Mouse (Mus musculus) macrophage (primary cell): ENCODE data around the gene Nbas. TPM values are rescaled to one million over a fixed set of nuclear protein-coding genes. Genes with fewer than 3 reads are reported as not detected.

Experiments used
- H3K27ac ChIP-seq: fragments of 350-480 bp; formaldehyde crosslinking; 2 replicates; pipeline ENCODE4 v1.9.0; 2021
- H3K36me3 ChIP-seq: fragments of 350-480 bp; formaldehyde crosslinking; 2 replicates; pipeline ENCODE4 v1.9.0; 2021; ENCODE audit errors: inconsistent target
- H3K4me3 ChIP-seq: fragments of 350-480 bp; formaldehyde crosslinking; 2 replicates; pipeline ENCODE4 v1.9.0; 2021; ENCODE audit errors: inconsistent target
- H3K79me2 ChIP-seq: fragments of 350-480 bp; formaldehyde crosslinking; 2 replicates; pipeline ENCODE4 v1.9.0; 2021; ENCODE audit errors: inconsistent target
- WGBS: methylation state at CpG from one replicate; pipeline ENCODE4 v1.1.7; 2026; ENCODE audit warnings: inconsistent platforms; ENCODE audit not compliant: missing documents; 5-methylcytosine and 5-hydroxymethylcytosine counted together
- polyA plus RNA-seq: library from polyadenylated mRNA; stranded (reverse); fragments of 250-400 nt; gene quantifications from 3 replicates; pipeline ENCODE4 v1.2.4, GENCODE M21; 2018; ENCODE audit warnings: inconsistent platforms

Nbas gene
- polyA plus RNA-seq, 1 experiment from 2014 or later = 9.2 TPM

- no peak overlapping the region for H3K4me3 ChIP-seq
- 88% methylated on average over 1 of the region's 1 CpGs for WGBS
Observed at GRCm38 (mm10) chr12:13532731-13533365, 263.9 kb downstream of the Nbas start.

GRCm38 (mm10) chr12:13539171-13539570, 270.2 kb downstream of the Nbas start:
- Histone ChIP-seq H3K79me2 (no peaks in the 10 kb centered on the region), H3K36me3 (no peaks in the 10 kb centered on the region), H3K27ac (no peak overlapping the region), H3K4me3 (no peak overlapping the region)
- WGBS = 91% methylated on average over 4 of the region's 4 CpGs

More at GRCm38 (mm10) chr12:13532731-13533365, 263.9 kb downstream of the Nbas start:
- Histone ChIP-seq H3K36me3 (no peaks in the 10 kb centered on the region), H3K79me2 (no peaks in the 10 kb centered on the region), H3K27ac (no peak overlapping the region)

GRCm38 (mm10) chr12:13543806-13544205, 274.9 kb downstream of the Nbas start:
- Histone ChIP-seq H3K4me3 (no peak overlapping the region), H3K36me3 (no peaks in the 10 kb centered on the region), H3K79me2 (no peaks in the 10 kb centered on the region), H3K27ac (no peak overlapping the region)
- WGBS = 97% methylated on average over 5 of the region's 5 CpGs

- no peaks in the 10 kb centered on the region for H3K79me2 ChIP-seq
- H3K4me3 ChIP-seq = no peak overlapping the region
- no peaks in the 10 kb centered on the region for H3K36me3 ChIP-seq
- 51% methylated on average over 5 of the region's 5 CpGs for WGBS
- H3K27ac ChIP-seq = no peak overlapping the region
Observed at GRCm38 (mm10) chr12:13563646-13564289, 294.8 kb downstream of the Nbas start.

GRCm38 (mm10) chr12:13564330-13564729, 295.4 kb downstream of the Nbas start:
- Histone ChIP-seq H3K36me3 (no peaks in the 10 kb centered on the region), H3K27ac (no peak overlapping the region), H3K79me2 (no peaks in the 10 kb centered on the region), H3K4me3 (no peak overlapping the region)
- 73% methylated on average over 2 of the region's 2 CpGs for WGBS

GRCm38 (mm10) chr12:13566421-13566820, 297.5 kb downstream of the Nbas start:
- Histone ChIP-seq H3K79me2 (no peaks in the 10 kb centered on the region), H3K4me3 (no peak overlapping the region), H3K36me3 (no peaks in the 10 kb centered on the region), H3K27ac (no peak overlapping the region)
- 95% methylated on average over 7 of the region's 7 CpGs for WGBS

- Histone ChIP-seq H3K4me3 (no peak overlapping the region), H3K79me2 (no peaks in the 10 kb centered on the region), H3K36me3 (no peaks in the 10 kb centered on the region), H3K27ac (no peak overlapping the region)
- 96% methylated on average over 4 of the region's 4 CpGs for WGBS
Observed at GRCm38 (mm10) chr12:13575158-13575557, 306.2 kb downstream of the Nbas start.

GRCm38 (mm10) chr12:13575605-13576600, 307.0 kb downstream of the Nbas start:
- Histone ChIP-seq H3K4me3 (no peak overlapping the region), H3K27ac (no peak overlapping the region), H3K36me3 (no peaks in the 10 kb centered on the region), H3K79me2 (no peaks in the 10 kb centered on the region)
- WGBS = 97% methylated on average over 5 of the region's 5 CpGs

GRCm38 (mm10) chr12:13576761-13577160, 307.8 kb downstream of the Nbas start:
- no peak overlapping the region for H3K27ac ChIP-seq
- 94% methylated on average over 4 of the region's 4 CpGs for WGBS
- no peak overlapping the region for H3K4me3 ChIP-seq
- no peaks in the 10 kb centered on the region for H3K36me3 ChIP-seq
- no peaks in the 10 kb centered on the region for H3K79me2 ChIP-seq

- Histone ChIP-seq H3K79me2 (no peaks in the 10 kb centered on the region), H3K27ac (no peak overlapping the region), H3K36me3 (no peaks in the 10 kb centered on the region; the same call in 1 of the 2 replicates), H3K4me3 (no peak overlapping the region)
- 100% methylated on average over 1 of the region's 1 CpGs for WGBS
Observed at GRCm38 (mm10) chr12:13580796-13581195, 311.9 kb downstream of the Nbas start.

- no peaks in the 10 kb centered on the region for H3K79me2 ChIP-seq
- no peak overlapping the region for H3K27ac ChIP-seq
- H3K4me3 ChIP-seq = no peak overlapping the region
- no peaks in the 10 kb centered on the region; the same call in 1 of the 2 replicates for H3K36me3 ChIP-seq
- 96% methylated on average over 6 of the region's 6 CpGs for WGBS
Observed at GRCm38 (mm10) chr12:13583386-13583785, 314.5 kb downstream of the Nbas start.

GRCm38 (mm10) chr12:13585527-13586156, 316.7 kb downstream of the Nbas start:
- H3K36me3 ChIP-seq = no peaks in the 10 kb centered on the region; the same call in 1 of the 2 replicates
- H3K4me3 ChIP-seq = no peak overlapping the region
- H3K27ac ChIP-seq = no peak overlapping the region
- WGBS = 96% methylated on average over 6 of the region's 6 CpGs
- H3K79me2 ChIP-seq = no peaks in the 10 kb centered on the region

- H3K27ac ChIP-seq = no peak overlapping the region
- WGBS = 95% methylated on average over 4 of the region's 4 CpGs
- no peaks in the 10 kb centered on the region for H3K79me2 ChIP-seq
- H3K4me3 ChIP-seq = no peak overlapping the region
- no peaks in the 10 kb centered on the region; the same call in 1 of the 2 replicates for H3K36me3 ChIP-seq
Observed at GRCm38 (mm10) chr12:13587675-13588074, 318.7 kb downstream of the Nbas start.

GRCm38 (mm10) chr12:13589021-13589420, 320.1 kb downstream of the Nbas start:
- no peaks in the 10 kb centered on the region; the same call in 1 of the 2 replicates for H3K36me3 ChIP-seq
- no peaks in the 10 kb centered on the region for H3K79me2 ChIP-seq
- 93% methylated on average over 5 of the region's 5 CpGs for WGBS
- H3K4me3 ChIP-seq = no peak overlapping the region
- H3K27ac ChIP-seq = no peak overlapping the region
